Mouse (Mus musculus) heart, embryonic 13.5 days (tissue): Measurements from ENCODE around the gene Slc25a51. TPM values are rescaled to one million over a fixed set of nuclear protein-coding genes. Genes with fewer than 3 reads are reported as not detected.

ENCODE experiments used
- ATAC-seq: fragments of 200-750 bp; cut with Nextera tagmentation; 2 replicates; pipeline ENCODE4 v1.8.0; 2017; ENCODE audit warnings: moderate TSS enrichment; ENCODE audit not compliant: insufficient number of reproducible peaks, low FRiP score, low TSS enrichment; ENCODE audit errors: extremely low read depth
- H3K27ac ChIP-seq: fragments of 300-500 bp; sonication (generic); replicated peaks from 2 replicates; pipeline ENCODE4 v1.5.1; 2015; ENCODE audit warnings: moderate library complexity, mild to moderate bottlenecking, inconsistent platforms
- H3K27me3 ChIP-seq: fragments of 300-500 bp; sonication (generic); replicated peaks from 2 replicates; pipeline ENCODE4 v1.6.1; 2015; ENCODE audit warnings: mild to moderate bottlenecking, inconsistent platforms
- H3K36me3 ChIP-seq: fragments of 300-500 bp; sonication (generic); 2 replicates; pipeline ENCODE4 v1.6.1; 2015; ENCODE audit warnings: mild to moderate bottlenecking, inconsistent platforms
- H3K4me1 ChIP-seq: fragments of 300-500 bp; sonication (generic); 2 replicates; pipeline ENCODE4 v1.6.1; 2015; ENCODE audit warnings: inconsistent platforms
- H3K4me2 ChIP-seq: fragments of 300-500 bp; sonication (generic); 2 replicates; pipeline ENCODE4 v1.6.1; 2015; ENCODE audit warnings: inconsistent platforms, mild to moderate bottlenecking, moderate library complexity
- H3K4me3 ChIP-seq: fragments of 300-500 bp; sonication (generic); 2 replicates; pipeline ENCODE4 v1.5.1; 2015; ENCODE audit warnings: moderate library complexity, mild to moderate bottlenecking, inconsistent platforms
- H3K9ac ChIP-seq: fragments of 300-500 bp; sonication (generic); 2 replicates; pipeline ENCODE4 v1.6.1; 2015; ENCODE audit warnings: inconsistent platforms, mild to moderate bottlenecking, moderate library complexity
- H3K9me3 ChIP-seq: fragments of 300-500 bp; sonication (generic); 2 replicates; pipeline ENCODE4 v1.6.1; 2016; ENCODE audit warnings: inconsistent platforms
- WGBS: fragments of 180-500 bp; shearing (Covaris S2); methylation state at CpG from one replicate; pipeline ENCODE4 v1.1.7; 2015; ENCODE audit warnings: mixed read lengths; 5-methylcytosine and 5-hydroxymethylcytosine counted together
- polyA plus RNA-seq: library from polyadenylated mRNA; unstranded; fragments of >200 nt; fragmentation: Nextera tagmentation; extraction: Ambion mirVana; gene quantifications from 2 replicates; pipeline ENCODE4 v1.2.1, GENCODE M21; 2015

The Slc25a51 gene
- polyA plus RNA-seq, 1 experiment from 2014 or later = 59.0 TPM

GRCm38 (mm10) chr4:45426724-45427457, 18.3 kb upstream of the Slc25a51 start:
- WGBS = 73% methylated on average over 13 of the region's 13 CpGs
- H3K4me2 ChIP-seq = no peak overlapping the region
- no peak overlapping the region for H3K27ac ChIP-seq

DNA sequence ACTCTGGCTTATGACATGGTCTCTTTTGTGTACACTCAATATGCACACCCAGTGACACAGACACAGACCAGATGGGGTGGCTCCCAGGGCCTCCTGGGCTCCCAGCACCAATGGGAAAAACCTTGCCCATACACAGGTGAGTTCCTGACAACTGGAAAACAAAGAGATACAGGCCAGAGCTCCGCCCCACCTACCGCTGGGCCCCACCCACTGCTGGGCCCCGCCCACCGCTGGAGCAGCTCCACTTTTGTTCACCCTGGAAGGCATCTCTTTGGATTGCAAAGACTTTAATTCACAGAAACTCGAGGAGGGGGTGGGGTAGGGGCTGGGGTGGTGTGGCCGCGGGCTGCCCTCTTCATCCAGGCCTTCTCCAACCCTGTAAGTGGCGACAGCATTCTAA, 14.8 kb upstream of the Slc25a51 start:
- H3K27me3 ChIP-seq = 0 out of 2 replicates have a peak, but pooled peaks cover 4% of the 10 kb centered on the region
- H3K9ac ChIP-seq = peak overlapping the region; percentile 50
- no peak overlapping the region for H3K4me2 ChIP-seq
- H3K4me1 ChIP-seq = peaks cover 48% of the 10 kb centered on the region
- H3K36me3 ChIP-seq = peaks cover 17% of the 10 kb centered on the region
- H3K27ac ChIP-seq = 0 out of 2 replicates have a peak overlapping the region, but pooled peaks have one; percentile 16
- H3K4me3 ChIP-seq = no peak overlapping the region
- ATAC-seq = no peak
- no peaks in the 10 kb centered on the region for H3K9me3 ChIP-seq
- 35% methylated on average over 8 of the region's 8 CpGs for WGBS

More at GRCm38 (mm10) chr4:45426724-45427457, 18.3 kb upstream of the Slc25a51 start:
- no peak for ATAC-seq
- H3K9me3 ChIP-seq = no peaks in the 10 kb centered on the region
- no peak overlapping the region for H3K4me3 ChIP-seq
- peaks cover 30% of the 10 kb centered on the region for H3K4me1 ChIP-seq
- H3K9ac ChIP-seq = no peak overlapping the region
- 0 out of 2 replicates have a peak, but pooled peaks cover 4% of the 10 kb centered on the region for H3K27me3 ChIP-seq
- peaks cover 28% of the 10 kb centered on the region for H3K36me3 ChIP-seq

GRCm38 (mm10) chr4:45422640-45423039, 14.1 kb upstream of the Slc25a51 start:
- Histone ChIP-seq H3K27ac (peak overlapping the region; percentile 54), H3K9me3 (no peaks in the 10 kb centered on the region), H3K9ac (peak overlapping the region; percentile 30; the same call in 1 of the 2 replicates), H3K27me3 (no peaks in the 10 kb centered on the region), H3K4me2 (no peak overlapping the region), H3K4me3 (no peak overlapping the region), H3K4me1 (peaks cover 52% of the 10 kb centered on the region), H3K36me3 (peaks cover 17% of the 10 kb centered on the region)
- WGBS = 53% methylated on average over 10 of the region's 10 CpGs
- ATAC-seq = no peak

DNA sequence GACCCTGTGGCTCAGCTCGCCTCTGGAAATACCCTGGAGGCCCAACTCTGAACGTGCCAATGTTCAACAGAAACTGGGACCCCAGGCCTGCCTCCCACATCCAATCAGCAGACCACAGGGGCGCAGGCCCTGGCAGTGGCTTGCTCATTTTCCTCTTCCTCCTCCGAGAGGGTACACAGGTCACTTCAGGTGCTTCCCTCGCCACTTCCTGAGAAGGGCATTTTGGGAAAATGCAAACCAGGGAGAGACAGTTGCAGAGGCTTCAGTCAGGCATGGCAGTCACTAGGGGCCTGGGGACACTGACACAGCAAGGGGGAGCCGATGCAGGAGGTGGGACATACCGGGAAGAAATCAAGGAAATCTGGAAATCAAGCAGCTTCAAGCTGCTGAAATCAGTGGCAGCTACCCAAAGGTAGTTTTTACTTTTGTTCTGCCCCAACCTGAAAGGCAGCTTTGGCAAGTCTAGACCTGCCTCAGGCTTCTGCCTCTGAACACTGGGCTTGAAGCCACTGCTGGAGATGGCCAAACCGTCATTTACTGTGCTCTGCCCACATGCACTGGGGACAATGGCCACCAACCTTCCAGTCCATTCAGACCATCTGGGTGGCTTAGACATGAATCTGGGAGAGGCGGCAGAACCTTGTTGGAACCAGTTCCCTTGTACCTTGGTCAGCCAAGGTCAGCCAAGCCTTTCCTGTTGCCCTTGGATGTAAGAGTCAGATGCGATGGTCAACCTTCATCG, 13.1 kb upstream of the Slc25a51 start:
- Histone ChIP-seq H3K9ac (no peak overlapping the region; the same call in 1 of the 2 replicates), H3K27me3 (no peaks in the 10 kb centered on the region), H3K4me3 (no peak overlapping the region), H3K27ac (0 out of 2 replicates have a peak overlapping the region, but pooled peaks have one; percentile 54), H3K36me3 (peaks cover 17% of the 10 kb centered on the region), H3K4me2 (no peak overlapping the region), H3K9me3 (no peaks in the 10 kb centered on the region), H3K4me1 (peaks cover 52% of the 10 kb centered on the region)
- ATAC-seq = no peak
- WGBS = 79% methylated on average over 11 of the region's 11 CpGs

GRCm38 (mm10) chr4:45420733-45421132, 12.2 kb upstream of the Slc25a51 start:
- no peak for ATAC-seq
- no peaks in the 10 kb centered on the region for H3K9me3 ChIP-seq
- no peak overlapping the region for H3K4me2 ChIP-seq
- 0 out of 2 replicates have a peak overlapping the region, but pooled peaks have one; percentile 33 for H3K9ac ChIP-seq
- H3K4me1 ChIP-seq = peaks cover 52% of the 10 kb centered on the region
- no peaks in the 10 kb centered on the region for H3K27me3 ChIP-seq
- H3K36me3 ChIP-seq = peaks cover 15% of the 10 kb centered on the region
- H3K27ac ChIP-seq = 0 out of 2 replicates have a peak overlapping the region, but pooled peaks have one; percentile 20
- WGBS = 67% methylated on average over 3 of the region's 3 CpGs
- no peak overlapping the region for H3K4me3 ChIP-seq

- Histone ChIP-seq H3K4me1 (peaks cover 48% of the 10 kb centered on the region), H3K4me2 (no peak overlapping the region), H3K27ac (no peak overlapping the region), H3K9me3 (no peaks in the 10 kb centered on the region), H3K27me3 (no peaks in the 10 kb centered on the region), H3K4me3 (no peak overlapping the region), H3K9ac (0 out of 2 replicates have a peak overlapping the region, but pooled peaks have one; percentile 50), H3K36me3 (peaks cover 13% of the 10 kb centered on the region)
- WGBS = 79% methylated on average over 4 of the region's 4 CpGs
- ATAC-seq = no peak
Measured at GRCm38 (mm10) chr4:45419051-45419450, 10.5 kb upstream of the Slc25a51 start.

DNA sequence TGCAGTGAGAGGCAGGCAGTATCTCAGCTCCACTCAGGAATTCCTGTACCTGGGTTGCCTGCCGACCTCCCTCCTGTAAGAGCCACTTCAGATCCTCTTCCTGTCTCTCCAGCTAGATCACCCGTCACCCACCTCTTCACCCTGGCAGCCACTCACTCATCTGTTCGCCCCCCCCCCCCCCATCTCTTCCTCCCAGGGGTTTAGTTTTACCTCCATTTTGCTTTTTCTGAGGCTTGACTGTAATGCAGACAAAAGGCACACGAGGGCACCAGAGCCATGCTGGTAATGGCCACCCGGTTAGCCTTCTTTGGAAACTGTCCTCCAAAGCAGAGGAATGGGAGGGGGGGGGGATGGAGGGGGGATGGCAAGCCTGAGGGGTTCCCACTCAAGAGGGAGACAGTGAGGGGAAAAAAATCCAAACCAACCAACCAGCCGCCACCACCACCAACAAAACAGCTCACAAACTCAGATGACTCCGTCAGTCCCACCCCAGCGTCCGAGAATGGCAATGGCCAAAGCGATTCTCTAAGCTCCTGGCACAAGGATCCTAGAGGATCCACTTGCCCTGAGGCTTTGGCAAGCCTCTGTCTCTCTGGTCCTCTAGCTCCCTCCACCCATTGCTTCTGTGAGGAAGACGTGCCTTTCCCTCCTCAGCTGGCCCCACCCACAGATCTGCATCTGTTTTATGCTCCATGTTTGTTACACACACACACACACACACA, 9.8 kb upstream of the Slc25a51 start:
- WGBS = 23% methylated on average over 11 of the region's 11 CpGs
- no peak for ATAC-seq
- H3K4me1 ChIP-seq = peaks cover 42% of the 10 kb centered on the region

GRCm38 (mm10) chr4:45416314-45416713, 7.7 kb upstream of the Slc25a51 start:
- no peak overlapping the region for H3K9ac ChIP-seq

More for the DNA sequence above, 9.8 kb upstream of the Slc25a51 start:
- Histone ChIP-seq H3K27me3 (no peaks in the 10 kb centered on the region), H3K4me2 (peak overlapping the region; percentile 47), H3K9ac (0 out of 2 replicates have a peak overlapping the region, but pooled peaks have one; percentile 51), H3K36me3 (peaks cover 7% of the 10 kb centered on the region), H3K27ac (no peak overlapping the region), H3K9me3 (no peaks in the 10 kb centered on the region), H3K4me3 (no peak overlapping the region)

DNA sequence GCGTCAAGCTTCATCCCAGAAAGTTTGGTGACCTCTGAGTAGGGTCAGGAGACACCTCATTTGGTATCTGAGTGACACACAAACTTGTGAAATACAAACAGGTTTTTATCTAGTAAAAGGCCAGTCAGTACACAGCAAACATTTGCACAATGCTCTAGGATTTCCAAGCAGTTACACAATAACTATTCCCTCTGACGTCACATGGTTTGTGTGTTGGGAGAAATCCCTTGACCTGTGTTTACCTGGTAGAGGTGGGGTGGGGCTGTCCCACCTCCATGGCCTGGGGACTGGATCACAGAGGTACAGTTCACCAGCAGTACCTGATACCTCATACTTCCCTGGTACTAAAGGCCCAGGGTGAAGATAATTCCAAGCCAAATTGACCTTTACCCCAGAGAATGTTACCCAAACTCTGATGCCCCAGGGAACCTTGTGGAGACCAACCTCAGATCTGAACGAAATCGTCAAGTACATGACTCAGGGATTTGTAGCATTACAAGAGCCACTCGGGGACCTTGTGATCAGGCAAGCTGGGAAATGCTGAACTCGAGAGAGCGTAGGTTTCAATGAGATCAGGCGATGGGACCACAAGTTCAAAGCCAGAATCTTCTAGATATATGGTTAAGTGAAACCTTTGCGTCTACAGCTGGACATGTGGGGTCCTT, 5.2 kb upstream of the Slc25a51 start:
- Histone ChIP-seq H3K36me3 (no peaks in the 10 kb centered on the region), H3K27me3 (no peaks in the 10 kb centered on the region), H3K4me2 (no peak overlapping the region), H3K27ac (no peak overlapping the region), H3K4me1 (peaks cover 14% of the 10 kb centered on the region), H3K4me3 (no peak overlapping the region), H3K9me3 (no peaks in the 10 kb centered on the region), H3K9ac (no peak overlapping the region)
- no peak for ATAC-seq
- WGBS = 78% methylated on average over 9 of the region's 9 CpGs

More at GRCm38 (mm10) chr4:45416314-45416713, 7.7 kb upstream of the Slc25a51 start:
- no peaks in the 10 kb centered on the region for H3K9me3 ChIP-seq
- no peak for ATAC-seq
- H3K4me1 ChIP-seq = peaks cover 24% of the 10 kb centered on the region
- no peak overlapping the region for H3K27ac ChIP-seq
- H3K4me3 ChIP-seq = no peak overlapping the region
- WGBS = 64% methylated on average over 7 of the region's 7 CpGs
- H3K27me3 ChIP-seq = no peaks in the 10 kb centered on the region
- H3K36me3 ChIP-seq = no peaks in the 10 kb centered on the region
- no peak overlapping the region for H3K4me2 ChIP-seq

DNA sequence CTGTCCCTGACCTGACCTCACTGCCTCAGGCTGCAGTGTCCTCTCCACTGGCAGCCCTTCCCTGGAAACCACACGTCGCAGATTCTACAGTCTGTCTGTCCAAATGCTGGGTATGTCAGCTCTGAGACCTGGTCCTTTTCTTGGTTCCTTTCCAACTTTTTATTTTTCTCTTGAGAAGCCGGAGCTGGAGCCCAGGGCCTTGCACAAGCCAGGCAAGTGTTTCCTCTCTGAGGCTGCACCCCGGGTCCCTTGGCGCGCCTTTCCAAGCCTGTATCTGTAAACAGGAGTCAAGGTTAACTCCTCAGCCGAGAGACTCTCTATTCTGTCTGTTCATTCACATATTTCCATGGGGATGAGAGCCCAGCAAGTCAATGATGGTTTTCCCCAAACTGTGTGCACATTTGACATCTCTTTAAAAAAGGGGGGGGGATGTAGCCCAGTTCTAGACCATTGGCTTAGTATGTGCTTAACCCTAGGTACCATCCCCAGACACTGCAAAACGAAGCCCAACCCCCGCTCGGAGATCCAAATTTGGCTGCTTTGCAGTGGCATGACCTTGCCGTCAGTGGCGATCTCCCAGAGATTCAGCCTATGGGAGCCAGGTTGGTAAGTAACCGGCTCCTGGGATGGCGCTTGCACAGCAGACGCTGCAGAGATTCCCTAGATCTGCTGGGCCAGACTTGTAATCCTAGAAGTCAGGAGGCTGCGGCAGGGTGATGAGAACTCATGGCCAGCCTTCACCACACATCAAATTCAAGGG, 4.0 kb upstream of the Slc25a51 start:
- H3K4me3 ChIP-seq = no peak overlapping the region
- H3K4me2 ChIP-seq = no peak overlapping the region
- no peaks in the 10 kb centered on the region for H3K36me3 ChIP-seq
- no peak for ATAC-seq
- H3K9ac ChIP-seq = no peak overlapping the region
- H3K27me3 ChIP-seq = no peaks in the 10 kb centered on the region
- H3K27ac ChIP-seq = no peak overlapping the region
- H3K4me1 ChIP-seq = peaks cover 9% of the 10 kb centered on the region
- no peaks in the 10 kb centered on the region for H3K9me3 ChIP-seq
- WGBS = 54% methylated on average over 16 of the region's 16 CpGs
